Mouse (Mus musculus) kidney, embryonic 14.5 days (tissue): Measurements from ENCODE around the gene Myo18b. TPM values are rescaled to one million over a fixed set of nuclear protein-coding genes. Genes with fewer than 3 reads are reported as not detected.

ENCODE experiments used
- ATAC-seq: fragments of 200-750 bp; cut with Nextera tagmentation; 2 replicates; pipeline ENCODE4 v1.8.0; 2017; ENCODE audit warnings: moderate number of reproducible peaks, mild to moderate bottlenecking, moderate TSS enrichment, moderate library complexity; ENCODE audit not compliant: low FRiP score, low TSS enrichment
- H3K27ac ChIP-seq: fragments of 300-500 bp; sonication (generic); 2 replicates; pipeline ENCODE4 v1.5.1; 2014; ENCODE audit warnings: low read depth, mild to moderate bottlenecking, low read length, moderate library complexity, mixed read lengths
- H3K27me3 ChIP-seq: fragments of 300-500 bp; sonication (generic); 2 replicates; pipeline ENCODE4 v1.6.1; 2014; ENCODE audit warnings: mild to moderate bottlenecking, low read length; ENCODE audit not compliant: control insufficient read depth, insufficient read depth
- H3K36me3 ChIP-seq: fragments of 300-500 bp; sonication (generic); 2 replicates; pipeline ENCODE4 v1.6.1; 2014; ENCODE audit warnings: low read length, mixed read lengths; ENCODE audit not compliant: control insufficient read depth, insufficient read depth
- H3K4me1 ChIP-seq: fragments of 300-500 bp; sonication (generic); 2 replicates; pipeline ENCODE4 v1.6.1; 2014; ENCODE audit warnings: low read length, mixed read lengths; ENCODE audit not compliant: control insufficient read depth, insufficient read depth
- H3K4me2 ChIP-seq: fragments of 300-500 bp; sonication (generic); replicated peaks from 2 replicates; pipeline ENCODE4 v1.6.1; 2014; ENCODE audit warnings: low read depth, mild to moderate bottlenecking, low read length
- H3K4me3 ChIP-seq: fragments of 300-500 bp; sonication (generic); 2 replicates; pipeline ENCODE4 v1.5.1; 2014; ENCODE audit warnings: mild to moderate bottlenecking, low read length
- H3K9ac ChIP-seq: fragments of 300-500 bp; sonication (generic); 2 replicates; pipeline ENCODE4 v1.6.1; 2014; ENCODE audit warnings: low read depth, mild to moderate bottlenecking, low read length, moderate library complexity
- H3K9me3 ChIP-seq: fragments of 300-500 bp; sonication (generic); 2 replicates; pipeline ENCODE4 v1.6.1; 2016; ENCODE audit warnings: low read length; ENCODE audit not compliant: control insufficient read depth
- WGBS: fragments of 180-500 bp; shearing (Covaris S2); extraction: QIAGEN DNeasy Blood & Tissue Kit; methylation state at CpG from one replicate; pipeline ENCODE4 v1.1.7; 2014; 5-methylcytosine and 5-hydroxymethylcytosine counted together
- polyA plus RNA-seq: library from polyadenylated mRNA; unstranded; fragments of >200 nt; fragmentation: Nextera tagmentation; extraction: Ambion mirVana; gene quantifications from 2 replicates; pipeline ENCODE4 v1.2.1, GENCODE M21; 2014

Gene Myo18b
- polyA plus RNA-seq, 1 experiment from 2014 or later, result 0.26 TPM

GRCm38 (mm10) chr5:112672457-112672856 lies 223.7 kb downstream of the Myo18b start:
- H3K4me2 ChIP-seq, result no peak overlapping the region
- 51% methylated on average over 7 of the region's 7 CpGs for WGBS
- no peak for ATAC-seq

GRCm38 (mm10) chr5:112671961-112672360 lies 224.2 kb downstream of the Myo18b start:
- H3K27ac ChIP-seq, result no peak overlapping the region
- H3K9me3 ChIP-seq, result no peaks in the 10 kb centered on the region
- H3K36me3 ChIP-seq, result no peaks in the 10 kb centered on the region
- no peak overlapping the region for H3K4me3 ChIP-seq
- no peak overlapping the region for H3K4me2 ChIP-seq
- no peaks in the 10 kb centered on the region for H3K4me1 ChIP-seq
- ATAC-seq, result no peak
- WGBS, result 40% methylated on average over 2 of the region's 2 CpGs
- H3K27me3 ChIP-seq, result no peaks in the 10 kb centered on the region
- no peak overlapping the region for H3K9ac ChIP-seq

More at GRCm38 (mm10) chr5:112672457-112672856, 223.7 kb downstream of the Myo18b start:
- Histone ChIP-seq H3K4me3 (no peak overlapping the region), H3K27ac (no peak overlapping the region), H3K36me3 (no peaks in the 10 kb centered on the region), H3K9ac (no peak overlapping the region), H3K9me3 (no peaks in the 10 kb centered on the region), H3K4me1 (no peaks in the 10 kb centered on the region), H3K27me3 (no peaks in the 10 kb centered on the region)

GRCm38 (mm10) chr5:112667153-112667552 lies 229.0 kb downstream of the Myo18b start:
- no peak overlapping the region for H3K4me2 ChIP-seq
- H3K9me3 ChIP-seq, result no peaks in the 10 kb centered on the region
- no peak overlapping the region for H3K27ac ChIP-seq
- H3K4me1 ChIP-seq, result 0 out of 2 replicates have a peak, but pooled peaks cover 2% of the 10 kb centered on the region
- H3K27me3 ChIP-seq, result no peaks in the 10 kb centered on the region
- ATAC-seq, result no peak
- no peak overlapping the region for H3K4me3 ChIP-seq
- no peak overlapping the region for H3K9ac ChIP-seq
- no peaks in the 10 kb centered on the region for H3K36me3 ChIP-seq
- 61% methylated on average over 8 of the region's 8 CpGs for WGBS

GRCm38 (mm10) chr5:112665661-112666060 lies 230.5 kb downstream of the Myo18b start:
- Histone ChIP-seq H3K4me3 (no peak overlapping the region), H3K27me3 (no peaks in the 10 kb centered on the region), H3K9ac (no peak overlapping the region), H3K4me1 (0 out of 2 replicates have a peak, but pooled peaks cover 2% of the 10 kb centered on the region), H3K9me3 (no peaks in the 10 kb centered on the region), H3K27ac (no peak overlapping the region), H3K36me3 (no peaks in the 10 kb centered on the region), H3K4me2 (no peak overlapping the region)
- WGBS, result 66% methylated on average over 7 of the region's 7 CpGs
- no peak for ATAC-seq

- WGBS, result 6% methylated on average over 1 of the region's 1 CpGs
- H3K4me2 ChIP-seq, result no peak overlapping the region
These were observed 232.5 kb downstream of the Myo18b start for GRCm38 (mm10) chr5:112663701-112664100.

GRCm38 (mm10) chr5:112660924-112661431 lies 235.2 kb downstream of the Myo18b start:
- ATAC-seq, result no peak
- Histone ChIP-seq H3K4me3 (no peak overlapping the region), H3K27ac (no peak overlapping the region), H3K9ac (no peak overlapping the region), H3K4me1 (peaks cover 8% of the 10 kb centered on the region; the same call in 1 of the 2 replicates), H3K9me3 (no peaks in the 10 kb centered on the region), H3K4me2 (no peak overlapping the region), H3K36me3 (no peaks in the 10 kb centered on the region), H3K27me3 (peaks cover 5% of the 10 kb centered on the region; the same call in 1 of the 2 replicates)
- WGBS, result 30% methylated on average over 10 of the region's 10 CpGs

More at GRCm38 (mm10) chr5:112663701-112664100, 232.5 kb downstream of the Myo18b start:
- Histone ChIP-seq H3K4me3 (no peak overlapping the region), H3K9me3 (no peaks in the 10 kb centered on the region), H3K36me3 (no peaks in the 10 kb centered on the region), H3K9ac (no peak overlapping the region), H3K27ac (no peak overlapping the region), H3K27me3 (no peaks in the 10 kb centered on the region), H3K4me1 (0 out of 2 replicates have a peak, but pooled peaks cover 2% of the 10 kb centered on the region)
- no peak for ATAC-seq

- H3K4me1 ChIP-seq, result peaks cover 11% of the 10 kb centered on the region; the same call in 1 of the 2 replicates
- no peak overlapping the region for H3K4me2 ChIP-seq
- H3K9ac ChIP-seq, result no peak overlapping the region
These were observed 236.9 kb downstream of the Myo18b start for GRCm38 (mm10) chr5:112659295-112659694.

GRCm38 (mm10) chr5:112656811-112657210 lies 239.4 kb downstream of the Myo18b start:
- Histone ChIP-seq H3K36me3 (no peaks in the 10 kb centered on the region), H3K9ac (no peak overlapping the region), H3K4me3 (no peak overlapping the region), H3K27me3 (peaks cover 5% of the 10 kb centered on the region; the same call in 1 of the 2 replicates), H3K9me3 (no peaks in the 10 kb centered on the region), H3K4me1 (peaks cover 9% of the 10 kb centered on the region; the same call in 1 of the 2 replicates), H3K4me2 (peak overlapping the region; percentile 34; the same call in 1 of the 2 replicates), H3K27ac (no peak overlapping the region)
- 6% methylated on average over 5 of the region's 6 CpGs for WGBS
- ATAC-seq, result 0 out of 2 replicates have a peak, but pooled peaks have one; percentile 29

More at GRCm38 (mm10) chr5:112659295-112659694, 236.9 kb downstream of the Myo18b start:
- no peak overlapping the region for H3K4me3 ChIP-seq
- H3K9me3 ChIP-seq, result no peaks in the 10 kb centered on the region
- WGBS, result 18% methylated on average over 4 of the region's 4 CpGs
- H3K27me3 ChIP-seq, result peaks cover 5% of the 10 kb centered on the region; the same call in 1 of the 2 replicates
- no peak for ATAC-seq
- no peaks in the 10 kb centered on the region for H3K36me3 ChIP-seq
- no peak overlapping the region for H3K27ac ChIP-seq

GRCm38 (mm10) chr5:112655986-112656541 lies 240.1 kb downstream of the Myo18b start:
- Histone ChIP-seq H3K27me3 (peaks cover 5% of the 10 kb centered on the region; the same call in 1 of the 2 replicates), H3K36me3 (no peaks in the 10 kb centered on the region), H3K4me3 (peak overlapping the region; percentile 0), H3K9ac (no peak overlapping the region), H3K4me2 (peak overlapping the region; percentile 34), H3K4me1 (peaks cover 9% of the 10 kb centered on the region; the same call in 1 of the 2 replicates), H3K9me3 (no peaks in the 10 kb centered on the region), H3K27ac (no peak overlapping the region)
- peak; percentile 36; the same call in 1 of the 2 replicates for ATAC-seq
- WGBS, result 2% methylated on average over 15 of the region's 15 CpGs
